Mouse (Mus musculus): ENCODE data around the gene Surf2.

Surf2 gene

DNA sequence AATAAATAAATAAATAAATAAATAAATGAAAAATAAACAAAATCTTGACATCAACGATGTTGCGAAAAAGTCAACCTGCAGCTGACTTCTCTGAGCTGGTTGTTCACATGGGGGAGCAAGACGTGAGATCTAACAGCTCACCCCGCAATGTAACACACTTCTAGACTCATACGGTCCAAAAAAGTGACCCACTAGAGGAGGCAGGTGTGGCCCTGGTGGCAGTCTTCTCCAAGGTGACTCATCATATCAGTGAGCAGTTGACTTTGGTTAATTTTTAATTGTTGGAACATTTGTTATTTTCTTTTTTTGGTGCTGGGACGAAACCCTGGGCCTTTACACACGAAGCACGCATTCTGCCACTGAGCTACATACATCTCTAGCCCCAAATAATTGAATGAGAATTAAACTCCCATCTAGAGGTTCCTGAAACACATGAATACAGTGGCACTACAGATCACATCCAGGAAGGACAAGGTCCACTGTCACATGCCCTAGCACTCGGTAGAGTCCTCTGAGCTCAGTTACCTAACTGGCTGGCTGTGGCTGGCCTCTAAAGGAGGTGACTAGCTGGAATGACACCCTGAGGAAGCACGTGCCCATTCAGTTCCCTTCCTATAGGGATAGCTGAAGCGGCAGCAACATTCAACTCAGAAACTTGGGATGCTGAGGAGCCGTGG, 40.8 kb downstream of the Surf2 start:
- DNase-seq (ENCODE audit: extremely low read depth, low read depth, low spot score): no peak

DNA sequence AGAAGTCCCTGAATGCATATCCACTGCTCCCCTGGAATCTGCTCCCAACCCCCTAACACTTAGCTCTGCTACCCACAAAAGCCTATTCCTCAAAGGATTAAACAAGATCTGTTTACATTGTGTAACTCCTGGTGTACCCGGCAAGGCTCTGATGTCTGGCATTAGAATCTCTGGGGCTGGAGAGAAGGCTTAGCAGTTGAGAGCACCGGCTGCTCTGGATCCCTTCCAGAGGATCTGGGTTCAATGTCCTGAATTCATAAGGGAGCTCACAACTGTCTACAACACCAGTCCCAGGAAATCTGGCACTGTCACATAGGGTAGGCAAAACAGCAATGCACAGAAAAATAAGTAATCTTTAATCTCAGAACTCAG, 41.3 kb downstream of the Surf2 start:
- DNase-seq (ENCODE audit: extremely low read depth, low read depth, low spot score): no peak

DNA sequence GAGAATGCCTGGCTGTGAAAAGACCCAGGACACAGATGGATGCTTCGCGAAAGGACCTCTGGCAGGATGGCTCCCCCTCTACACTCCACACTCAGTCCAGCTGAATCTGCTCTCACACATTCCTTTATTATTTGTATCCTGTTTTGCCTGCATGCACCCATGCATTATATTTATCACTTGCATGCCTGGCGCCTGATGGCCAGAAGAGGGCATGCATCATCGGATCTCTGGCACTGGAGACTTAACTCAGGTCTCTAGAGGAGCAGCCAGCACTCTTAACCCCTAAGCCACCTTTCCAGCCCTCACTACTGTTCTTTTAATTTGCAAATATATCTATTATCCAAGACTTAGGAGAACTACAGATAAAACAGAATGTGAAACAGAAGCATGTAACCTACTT, 44.6 kb downstream of the Surf2 start:
- DNase-seq (ENCODE audit: extremely low read depth, low read depth, low spot score): no peak

GRCm38 (mm10) chr2:26963923-26964723, 48.0 kb downstream of the Surf2 start, which contains the start of gene Rexo4:
TSS of gene Rexo4 (minus strand) at chr2:26964386.
- no peak for DNase-seq (ENCODE audit: extremely low read depth, low read depth, low spot score)

DNA sequence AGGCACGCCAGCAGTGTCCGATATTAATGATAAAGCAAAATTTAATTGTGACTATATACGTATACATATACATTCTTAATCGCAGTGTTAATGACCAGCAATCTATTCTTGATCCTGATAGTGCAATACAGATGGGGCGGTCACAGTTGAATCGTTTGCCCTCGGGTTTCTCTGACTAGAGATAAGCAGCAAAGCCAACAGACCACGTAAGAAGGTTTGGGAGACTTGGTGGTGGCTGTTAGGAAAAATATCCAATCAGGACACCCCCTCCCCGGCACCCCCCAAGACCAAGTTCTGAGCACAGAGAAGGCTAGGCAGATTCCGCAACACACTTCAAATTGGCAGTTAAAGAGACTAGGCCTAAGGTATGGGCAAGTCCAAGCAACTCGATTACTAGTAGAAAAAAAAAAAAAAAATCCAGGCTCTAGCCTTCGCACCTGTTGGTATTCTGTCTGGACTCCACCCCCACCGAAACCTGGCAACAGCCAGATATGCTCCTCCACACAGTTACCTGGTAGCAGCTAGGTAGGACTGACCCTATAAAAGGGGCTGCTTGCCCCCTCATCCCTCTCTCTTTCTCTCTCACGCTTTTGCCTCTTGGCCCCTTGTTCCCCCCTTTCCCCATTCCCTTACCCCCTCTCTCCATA, 48.7 kb downstream of the Surf2 start:
- DNase-seq (ENCODE audit: extremely low read depth, low read depth, low spot score): no peak

GRCm38 (mm10) chr2:26967262-26967661, 51.1 kb downstream of the Surf2 start:
- no peak for DNase-seq (ENCODE audit: extremely low read depth, low read depth, low spot score)
